Mouse (Mus musculus): ENCODE data around the gene Fzr1.
A peak's percentile ranks its signal among the peaks of the same experiment; 100 is the strongest.

Fzr1 gene

DNA sequence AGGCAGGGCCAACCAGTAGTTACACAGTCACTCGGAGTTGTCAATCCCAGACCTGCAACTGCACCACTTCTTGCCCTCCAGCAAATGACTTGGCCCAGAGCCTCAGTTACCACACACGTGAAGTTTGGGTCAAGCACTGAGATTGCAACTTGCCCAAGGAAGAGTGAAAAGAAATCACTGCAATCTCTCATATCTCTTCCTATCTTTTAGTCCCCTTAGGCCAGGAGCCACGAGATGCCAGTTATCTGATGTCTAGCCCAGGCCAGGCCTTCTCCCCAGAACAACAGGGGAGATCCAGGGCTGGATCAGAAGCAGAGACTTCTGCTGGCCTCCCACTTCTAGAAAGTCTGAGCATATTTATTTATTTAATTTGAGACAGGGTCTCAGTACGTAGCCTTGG lies 22.8 kb downstream of the Fzr1 start:
- DNase-seq (ENCODE audit: low read depth): no peak

DNA sequence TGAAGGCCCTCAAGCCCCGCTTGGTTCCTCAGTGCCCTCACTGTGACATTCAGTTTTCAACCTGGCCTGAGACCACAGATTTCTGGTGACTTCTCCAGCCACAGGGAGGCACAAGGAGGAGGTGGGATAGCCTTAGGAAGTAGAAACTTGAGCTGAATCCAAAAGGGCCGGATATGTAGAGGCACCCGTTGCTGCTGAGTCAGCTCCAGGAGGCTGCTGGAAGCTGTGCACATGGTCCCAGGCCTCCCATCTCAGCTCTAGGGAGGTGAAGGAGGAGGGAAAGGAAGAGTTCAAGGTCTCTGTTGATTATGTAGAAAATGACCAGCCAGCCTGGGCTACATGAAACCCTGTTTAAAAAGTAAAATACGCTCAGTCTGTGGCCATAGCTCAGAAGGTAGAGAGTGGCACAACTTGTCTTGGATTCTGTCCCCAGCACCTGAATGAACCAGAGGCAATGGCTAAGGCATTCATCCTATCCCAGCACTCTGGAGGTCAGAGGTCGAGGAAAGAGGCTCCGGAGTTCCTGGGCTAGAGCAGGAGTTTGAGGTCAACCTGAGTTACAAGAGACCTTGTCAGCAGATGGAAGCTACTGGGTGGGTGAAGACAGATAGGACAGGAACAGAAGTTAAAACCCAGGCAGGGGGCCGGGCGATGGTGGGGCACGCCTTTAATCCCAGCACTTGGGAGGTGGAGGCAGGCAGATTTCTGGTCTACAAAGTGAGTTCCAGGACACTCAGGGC lies 23.4 kb downstream of the Fzr1 start:
- DNase-seq (ENCODE audit: low read depth): no peak

DNA sequence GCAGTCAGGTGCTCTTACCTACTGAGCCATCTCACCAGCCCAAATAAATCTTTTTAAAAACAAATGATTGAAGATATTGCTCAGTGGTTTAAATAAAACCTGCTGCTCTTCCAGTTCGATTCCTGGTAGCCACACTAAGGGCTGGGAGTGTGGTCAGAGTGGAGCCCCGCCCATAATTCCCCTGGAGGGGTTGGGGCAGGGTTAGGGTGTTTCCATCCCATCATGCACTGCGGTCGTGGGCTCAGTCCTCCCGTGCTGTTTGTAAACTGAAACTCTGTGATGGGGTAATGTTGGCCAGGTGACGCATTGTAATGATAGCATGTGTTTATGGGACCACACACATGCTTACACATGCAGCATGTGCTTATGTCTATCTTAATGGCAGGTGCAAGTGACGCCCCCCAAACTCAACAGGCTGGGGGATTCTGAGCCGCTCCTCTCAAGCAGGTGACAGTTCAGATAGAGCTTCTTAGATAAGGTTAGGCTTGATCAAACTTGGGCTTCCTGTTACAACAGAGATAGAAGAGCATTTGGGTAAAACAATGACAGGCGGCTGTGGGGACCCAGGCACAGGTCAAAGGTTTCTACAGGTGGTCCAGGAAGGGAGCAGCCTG lies 26.5 kb downstream of the Fzr1 start:
- peak; percentile 80 for DNase-seq (ENCODE audit: low read depth)

DNA sequence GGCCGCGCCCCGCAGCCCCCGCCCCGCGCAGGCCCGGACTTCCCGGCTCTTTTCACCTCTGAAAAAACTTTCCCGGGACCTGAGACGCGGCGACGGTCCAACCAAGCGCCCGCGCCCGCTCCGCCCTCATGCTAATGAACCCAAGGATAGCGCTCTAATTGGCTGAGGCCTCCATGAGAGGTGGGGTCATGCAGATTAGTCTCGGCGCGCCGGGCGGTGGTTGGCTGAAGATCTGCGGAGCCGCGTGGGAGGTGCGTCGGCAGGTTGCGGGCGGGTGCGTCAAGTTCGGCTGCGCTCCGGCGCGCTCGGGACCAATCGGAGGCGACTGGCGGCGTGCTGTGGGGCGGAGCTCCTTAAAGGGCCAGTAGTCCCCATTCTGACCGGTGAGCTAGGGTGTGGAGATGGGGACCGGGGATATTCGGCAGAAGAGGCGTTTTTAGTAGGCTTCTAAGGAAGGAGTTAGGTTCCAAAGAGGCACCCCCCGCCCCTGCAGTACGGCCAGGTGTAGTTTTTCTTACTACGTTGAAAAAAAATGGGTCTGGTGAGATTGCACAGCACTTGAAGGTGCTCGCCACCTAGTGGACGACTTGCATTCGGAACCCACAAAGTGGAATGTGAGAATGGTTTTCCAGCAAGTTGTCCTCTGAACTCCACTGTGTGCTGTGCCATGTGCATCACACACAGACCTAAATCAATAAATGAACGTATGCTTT lies 27.8 kb downstream of the Fzr1 start, which contains the start of gene Hmg20b:
TSS of gene Hmg20b (minus strand) at position 130 of the 713 bp plus-strand sequence.
- peak; percentile 98 for DNase-seq (ENCODE audit: low read depth)

DNA sequence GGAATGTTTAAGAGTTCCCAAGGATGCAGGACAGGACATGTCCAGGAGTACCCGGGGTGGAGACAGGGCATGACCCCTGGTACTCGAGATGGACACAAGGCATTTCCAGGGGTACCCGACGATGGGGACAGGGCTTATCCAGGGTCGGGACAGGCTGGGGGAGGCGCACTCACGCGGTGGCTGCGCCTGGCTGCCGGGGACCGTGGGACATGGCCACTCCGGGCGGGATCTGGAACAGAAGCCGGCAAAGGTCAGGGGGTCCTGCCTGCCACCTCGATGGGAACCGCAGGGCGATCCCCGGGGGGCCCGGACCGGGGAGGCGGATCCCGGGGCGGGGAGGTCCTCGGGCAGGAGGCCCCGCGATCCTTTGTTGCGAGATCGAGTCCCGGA lies 28.4 kb downstream of the Fzr1 start:
- no peak for DNase-seq (ENCODE audit: low read depth)

DNA sequence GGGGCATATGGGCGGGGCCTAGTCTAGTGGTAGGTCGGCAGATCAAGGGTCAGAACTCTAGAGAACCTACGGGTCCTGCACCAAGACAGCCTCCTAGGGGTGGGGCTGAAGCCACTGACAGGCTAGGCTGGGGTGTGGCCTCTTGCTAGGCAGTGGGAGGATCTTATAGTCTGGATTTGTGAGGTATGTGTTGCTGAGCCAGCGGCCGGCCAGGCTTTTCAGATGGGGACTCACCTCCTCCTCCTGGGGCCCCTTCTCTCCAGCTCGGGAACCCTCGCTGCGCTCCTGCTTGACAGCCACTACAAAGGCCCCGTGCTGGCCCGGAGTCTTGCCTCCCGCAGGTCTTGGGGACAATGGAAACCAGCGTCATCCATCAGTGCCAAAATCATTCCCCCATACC lies 29.2 kb downstream of the Fzr1 start:
- DNase-seq (ENCODE audit: low read depth): peak; percentile 47

DNA sequence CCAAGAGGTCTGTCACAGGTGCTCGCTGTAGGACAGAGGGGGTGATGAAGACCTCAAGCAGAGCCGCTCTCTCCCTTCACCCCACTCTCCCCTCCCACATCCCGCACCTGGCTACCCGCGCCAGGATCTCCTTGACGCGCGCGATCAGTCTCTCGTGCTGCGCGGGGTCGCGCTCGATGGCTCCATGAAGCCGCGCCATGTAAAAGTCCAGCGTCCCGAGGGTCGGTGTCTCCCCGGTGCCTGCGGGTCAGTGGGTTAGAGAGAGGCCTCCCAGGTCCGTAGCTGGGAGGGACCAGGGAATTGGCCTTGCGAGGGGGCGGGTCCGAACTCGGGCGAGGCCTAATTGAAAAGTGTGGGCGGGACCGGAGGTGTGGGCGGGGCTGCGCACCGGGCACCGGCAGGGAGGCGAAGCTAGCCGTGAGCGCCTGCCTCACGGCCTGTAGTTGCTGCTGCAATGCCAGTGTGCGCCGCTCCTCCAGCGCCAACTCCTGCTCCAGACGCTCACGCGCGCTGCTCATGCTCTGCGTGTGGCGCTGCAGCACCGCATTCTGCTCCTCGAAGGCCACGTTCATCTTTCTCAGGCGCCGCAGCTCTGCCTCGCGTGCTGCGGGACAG lies 31.8 kb downstream of the Fzr1 start:
- DNase-seq (ENCODE audit: low read depth): peak; percentile 50

DNA sequence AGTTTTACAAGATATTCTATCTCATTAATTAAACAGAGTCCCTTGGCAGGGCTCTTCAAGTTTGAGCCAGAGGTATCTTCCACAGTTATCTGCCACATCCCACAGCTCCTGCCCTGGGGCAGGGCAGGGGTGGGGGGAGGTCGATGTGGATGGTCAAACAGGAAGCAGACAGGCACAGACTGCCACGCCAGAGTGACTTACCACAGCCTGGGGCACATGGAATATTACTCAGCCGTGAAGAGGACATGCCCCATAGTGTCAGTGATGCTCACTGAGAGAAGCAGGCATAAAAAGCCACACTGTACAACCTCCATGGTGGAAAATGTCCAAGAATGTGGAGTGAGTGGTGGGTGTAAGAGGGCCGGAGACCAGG lies 33.2 kb downstream of the Fzr1 start:
- DNase-seq (ENCODE audit: low read depth): no peak

DNA sequence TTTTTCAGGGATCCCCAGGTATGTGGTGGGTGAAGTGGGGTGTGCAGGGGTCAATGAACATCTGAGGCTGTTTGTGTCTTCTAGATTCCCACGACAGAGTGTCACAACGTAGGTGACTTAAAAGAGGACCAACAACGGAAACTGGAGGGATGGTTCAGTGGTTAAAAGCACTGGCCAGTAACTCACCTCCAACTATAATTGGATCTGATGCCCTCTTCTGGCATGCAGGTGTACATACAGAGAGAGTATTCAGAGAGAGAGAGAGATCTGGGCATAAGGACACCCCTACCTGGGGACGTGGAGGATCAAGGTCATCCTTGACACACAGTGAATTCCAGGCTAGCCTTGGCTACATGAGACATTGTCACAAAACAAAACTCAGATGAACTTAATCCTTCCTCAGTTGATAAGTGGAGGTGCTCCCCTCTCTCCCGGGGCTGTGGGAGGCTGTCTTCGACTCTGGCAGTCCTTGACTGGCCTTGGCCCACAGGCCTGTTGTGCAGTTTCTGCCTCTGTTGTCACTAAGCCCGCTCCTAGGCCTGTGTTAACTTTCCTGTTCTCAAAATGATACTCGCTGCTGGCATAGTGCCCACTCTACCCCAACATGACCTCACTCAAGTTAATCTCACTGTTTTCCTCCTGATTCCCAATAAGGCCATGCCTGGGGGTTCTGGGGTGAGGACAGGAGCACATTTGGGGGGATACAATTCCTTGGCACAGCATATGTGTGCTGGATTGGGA lies 33.7 kb downstream of the Fzr1 start:
- peak; percentile 66 for DNase-seq (ENCODE audit: low read depth)

DNA sequence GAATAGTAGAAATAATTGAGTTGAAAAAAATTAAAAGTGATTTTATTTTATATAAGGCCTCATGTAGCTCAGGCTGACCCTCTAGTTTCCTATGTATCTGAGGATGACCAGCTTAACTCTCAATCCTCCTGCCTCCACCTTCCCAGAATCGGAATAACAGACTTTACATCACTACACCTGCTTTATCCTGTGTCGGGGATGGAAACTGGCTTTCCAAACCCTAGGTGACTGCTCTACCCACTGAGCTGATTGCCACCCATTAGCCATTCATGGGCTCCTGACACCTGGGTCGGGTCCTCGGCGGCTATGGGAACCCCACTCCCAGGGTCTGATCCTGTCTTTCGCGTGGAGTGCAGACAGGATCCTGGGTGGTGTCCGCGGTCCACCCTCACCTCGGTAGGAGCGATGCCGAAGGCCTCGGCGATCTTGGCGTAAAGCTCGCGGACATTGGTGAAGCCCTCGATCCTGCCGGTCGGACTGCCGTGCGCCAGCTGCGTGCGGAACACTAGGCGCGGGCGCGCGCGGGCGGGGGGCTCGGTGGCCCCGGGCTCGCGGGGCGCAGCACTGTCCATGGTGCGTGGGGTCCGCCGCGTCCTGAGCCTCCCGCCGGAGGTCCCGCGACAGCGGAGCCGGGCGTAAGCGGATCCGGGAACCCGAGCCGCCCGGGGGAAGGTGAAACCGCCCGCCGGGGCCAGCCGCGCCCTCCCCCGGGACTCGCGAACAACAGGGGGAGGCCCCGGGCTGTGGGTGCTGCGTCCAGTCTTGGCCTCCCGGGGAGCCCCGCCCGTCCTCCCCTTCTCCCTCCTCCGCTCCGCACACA lies 35.4 kb downstream of the Fzr1 start, which contains the start of gene Gipc3:
TSS of gene Gipc3 (minus strand) at position 581 of the 820 bp plus-strand sequence.
- DNase-seq (ENCODE audit: low read depth): no peak

DNA sequence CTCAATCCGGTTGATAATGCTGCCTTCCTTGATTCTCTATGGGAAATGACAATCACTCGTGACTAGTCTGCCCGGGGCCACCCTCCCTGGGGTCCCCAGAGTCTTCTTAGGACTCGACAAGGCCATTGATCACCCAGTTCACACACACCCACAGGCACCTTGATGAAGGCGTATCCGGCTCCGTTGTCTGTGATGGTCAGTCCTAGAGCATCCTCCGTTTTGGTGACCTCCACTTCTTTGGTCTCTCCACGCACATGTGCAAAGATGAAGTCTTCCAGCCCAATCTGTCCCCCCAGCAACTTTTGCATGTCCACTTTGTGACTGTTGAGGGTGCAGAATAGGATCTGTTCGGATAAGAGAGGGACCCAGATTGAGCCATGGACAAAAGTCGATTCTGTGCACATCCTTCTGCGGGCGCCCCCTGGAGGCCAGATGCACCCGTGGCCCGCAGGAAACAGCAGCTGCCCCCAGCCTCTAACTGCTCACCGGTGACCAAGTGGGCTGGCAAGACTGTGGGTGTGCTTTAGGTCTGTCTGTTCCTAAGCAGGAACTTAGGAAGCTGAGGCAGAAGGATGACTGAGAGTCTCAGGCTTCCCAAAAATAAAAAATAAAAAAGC lies 36.9 kb downstream of the Fzr1 start:
- DNase-seq (ENCODE audit: low read depth): peak; percentile 85

DNA sequence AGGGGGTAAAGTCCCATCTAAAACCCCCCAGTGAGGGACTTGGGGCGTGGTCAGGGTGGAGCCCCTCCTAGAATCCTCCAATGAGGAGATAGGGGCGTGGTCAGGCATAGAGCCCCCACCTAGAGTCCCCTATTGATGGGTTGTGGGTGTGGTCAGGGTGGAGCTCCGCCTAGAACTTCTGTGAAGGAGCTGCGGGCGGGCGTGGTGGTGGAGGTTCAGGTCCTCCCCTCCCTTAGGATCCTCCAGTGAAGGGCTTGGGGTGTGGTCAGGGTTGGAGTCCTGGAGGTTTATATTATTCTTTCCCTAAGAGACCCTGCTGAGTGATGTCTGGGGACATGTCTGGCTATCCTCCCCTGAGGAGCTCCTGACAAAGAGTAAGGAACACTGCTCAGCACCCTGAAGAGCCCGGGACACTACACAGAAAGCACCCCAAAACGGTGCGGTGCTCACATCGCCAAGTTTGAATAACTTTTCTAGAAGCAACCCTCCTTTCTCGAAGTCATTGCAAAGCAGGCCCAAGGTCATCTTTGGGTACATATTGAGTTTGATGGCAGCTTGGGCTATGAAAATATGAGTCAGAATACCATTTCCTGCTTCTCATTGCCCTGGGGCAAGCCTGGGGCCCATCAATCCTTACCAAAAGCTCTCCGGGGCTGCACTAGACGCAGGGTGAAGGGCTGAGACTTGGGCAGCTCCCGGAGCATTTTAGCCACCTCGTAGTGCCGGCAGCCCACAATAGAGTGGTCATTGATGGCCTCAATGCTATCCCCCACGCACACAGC lies 37.6 kb downstream of the Fzr1 start:
- no peak for DNase-seq (ENCODE audit: low read depth)

DNA sequence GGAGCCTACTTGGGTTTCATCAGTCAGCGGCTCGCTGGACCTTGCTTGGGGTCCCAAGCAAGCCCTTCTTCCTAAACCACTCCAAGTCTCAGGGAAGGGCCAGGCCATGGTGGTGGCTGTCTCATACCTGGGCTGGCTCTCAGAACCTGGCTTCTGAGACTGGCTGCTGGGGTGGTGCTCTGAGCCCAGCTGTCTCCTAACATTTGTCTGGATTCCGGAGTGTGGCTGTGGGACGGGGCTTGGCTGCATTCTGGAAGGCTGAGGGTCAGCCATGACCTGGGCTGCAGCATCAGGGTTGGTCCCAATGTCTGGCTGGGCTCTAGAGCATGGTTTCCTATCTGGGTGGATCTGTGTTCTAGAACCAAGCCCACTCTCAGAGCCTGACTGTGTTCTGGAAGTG lies 41.8 kb downstream of the Fzr1 start:
- no peak for DNase-seq (ENCODE audit: low read depth)

DNA sequence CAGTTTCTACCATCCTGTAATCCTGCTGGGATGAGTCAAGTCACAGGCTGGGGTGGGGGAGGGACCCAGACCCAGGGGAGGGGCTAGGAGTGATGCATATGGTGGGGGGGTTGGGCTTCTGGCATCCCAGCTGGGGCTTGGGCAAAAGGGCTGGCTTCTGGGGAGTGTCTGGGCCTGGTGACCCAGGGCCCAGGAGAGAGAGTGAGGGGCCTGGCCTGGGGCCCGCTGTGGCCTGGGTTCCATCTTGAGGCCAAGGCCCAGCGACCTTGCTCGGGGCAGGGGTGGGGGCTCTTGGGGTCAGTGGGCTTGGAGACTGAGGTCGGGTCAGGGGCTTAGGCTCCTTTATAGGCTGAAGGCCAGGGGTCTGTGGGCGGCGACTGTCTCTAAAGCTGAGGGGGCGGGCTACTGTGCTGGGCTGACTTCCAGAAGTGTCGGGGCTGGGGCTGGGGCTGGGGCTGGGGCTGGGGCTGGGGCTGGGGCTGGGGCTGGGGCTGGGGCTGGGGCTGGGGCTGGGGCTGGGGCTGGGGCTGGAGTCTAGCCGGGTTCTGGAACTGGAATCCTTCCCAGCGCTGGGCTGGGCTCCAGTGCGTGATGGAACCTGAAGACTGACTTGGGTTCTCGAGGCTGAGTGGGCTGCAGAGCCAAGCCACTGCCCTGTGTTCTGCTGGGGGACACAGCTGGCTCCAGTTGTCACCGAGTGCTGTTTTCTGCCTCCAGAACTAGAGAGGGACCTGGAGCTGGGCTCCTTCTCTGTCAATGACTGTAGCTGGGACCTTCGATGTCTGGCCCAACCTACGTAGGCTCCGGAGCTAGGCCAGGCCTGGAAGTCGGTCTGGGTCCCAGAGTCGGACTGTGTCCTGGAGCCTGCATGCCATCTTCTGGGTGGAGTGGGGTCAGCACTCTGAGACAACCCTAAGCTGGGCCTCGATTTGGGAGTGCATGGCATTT lies 42.6 kb downstream of the Fzr1 start:
- no peak for DNase-seq (ENCODE audit: low read depth)

DNA sequence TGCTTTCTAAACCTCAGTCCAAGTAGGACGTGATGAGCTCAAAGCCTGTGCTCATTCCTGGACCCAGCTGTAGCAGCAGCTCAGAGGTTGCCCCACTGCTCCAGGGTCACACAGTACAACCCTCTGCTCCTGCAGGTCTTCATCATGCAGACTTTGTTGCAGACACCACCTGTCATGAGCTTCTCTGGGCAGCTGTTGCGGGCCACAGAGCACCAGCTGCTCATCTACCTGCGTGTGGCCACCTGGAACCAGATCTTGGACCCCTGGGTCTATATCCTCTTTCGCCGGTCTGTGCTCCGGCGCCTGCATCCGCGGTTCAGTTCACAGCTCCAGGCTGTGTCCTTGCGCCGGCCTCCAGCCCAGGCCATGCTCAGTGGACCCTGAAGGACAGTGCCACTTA lies 44.0 kb downstream of the Fzr1 start:
- DNase-seq (ENCODE audit: low read depth): no peak

DNA sequence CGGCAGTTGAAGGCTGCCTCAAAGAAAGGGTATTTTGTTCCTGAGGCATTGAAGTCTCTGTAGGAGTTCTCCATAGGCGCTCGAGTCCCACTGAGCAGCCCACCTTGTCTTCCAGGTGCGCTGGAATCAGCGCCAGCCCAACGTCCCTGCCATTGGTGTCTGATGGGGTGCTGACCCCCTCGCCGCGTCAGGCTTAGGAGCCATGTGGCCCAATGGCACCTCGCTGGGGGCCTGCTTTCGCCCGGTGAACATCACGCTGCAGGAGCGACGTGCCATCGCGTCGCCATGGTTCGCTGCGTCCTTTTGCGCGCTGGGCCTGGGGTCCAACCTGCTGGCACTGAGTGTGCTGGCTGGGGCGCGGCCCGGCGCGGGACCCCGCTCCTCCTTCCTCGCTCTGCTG lies 46.0 kb downstream of the Fzr1 start:
- no peak for DNase-seq (ENCODE audit: low read depth)

DNA sequence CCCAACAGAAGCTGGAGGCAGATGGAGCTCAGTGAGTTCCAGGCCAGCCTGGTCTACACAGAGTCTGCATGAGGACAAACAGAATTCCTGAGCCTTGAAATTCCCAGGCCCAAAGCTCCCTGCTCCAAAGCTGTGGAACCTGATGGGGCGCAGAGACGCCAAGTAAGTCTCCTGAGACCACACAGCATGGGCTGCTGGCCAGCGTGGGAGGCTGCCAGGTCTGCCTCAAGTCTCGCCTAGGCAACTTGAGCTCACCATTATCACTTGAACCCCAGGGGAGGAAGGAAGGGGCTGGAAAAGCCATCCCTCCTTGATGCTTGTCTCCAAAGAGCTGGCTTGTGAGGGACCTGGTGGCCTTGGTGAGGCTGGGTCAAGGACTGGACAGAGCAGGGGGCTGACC lies 48.3 kb downstream of the Fzr1 start:
- no peak for DNase-seq (ENCODE audit: low read depth)

DNA sequence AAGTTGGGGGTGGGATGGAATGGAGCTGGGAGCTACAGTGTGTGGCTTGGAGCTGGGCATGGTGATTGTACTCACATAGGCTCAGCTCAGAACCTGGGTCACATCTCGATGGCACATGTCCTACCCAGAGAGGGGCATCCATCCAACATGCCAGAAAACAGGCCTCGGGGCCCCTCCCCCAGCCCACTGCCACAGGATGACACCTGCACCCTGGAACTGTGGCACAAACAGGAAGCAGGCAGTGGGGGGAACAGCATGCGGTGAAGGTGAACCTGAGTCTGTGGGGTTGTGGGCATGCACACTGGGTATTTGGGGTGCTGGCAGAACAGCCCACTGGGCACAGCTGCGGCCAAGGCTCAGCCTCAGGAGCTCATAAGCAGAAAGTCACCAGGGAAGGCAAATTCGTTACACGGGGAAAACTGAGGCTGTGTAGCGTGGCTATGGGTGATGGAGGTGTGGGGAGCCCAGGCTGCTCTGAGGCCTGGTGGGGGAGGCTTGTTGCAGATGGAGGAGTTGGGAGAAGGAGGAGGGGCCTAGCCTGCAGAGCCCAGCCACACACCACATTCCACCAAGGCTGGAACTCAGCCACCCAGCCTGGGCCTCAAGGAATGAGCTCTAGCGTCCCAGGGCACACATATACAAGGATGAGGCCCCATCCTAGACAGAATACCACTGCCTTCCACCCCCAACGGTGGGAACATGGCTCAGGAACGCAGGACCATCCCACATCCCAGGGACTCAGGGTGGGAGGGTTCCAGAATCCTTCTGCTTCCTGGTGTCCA lies 48.9 kb downstream of the Fzr1 start:
- DNase-seq (ENCODE audit: low read depth): peak; percentile 66
